Mouse (Mus musculus): ENCODE results near the gene Myo15b.

DNA sequence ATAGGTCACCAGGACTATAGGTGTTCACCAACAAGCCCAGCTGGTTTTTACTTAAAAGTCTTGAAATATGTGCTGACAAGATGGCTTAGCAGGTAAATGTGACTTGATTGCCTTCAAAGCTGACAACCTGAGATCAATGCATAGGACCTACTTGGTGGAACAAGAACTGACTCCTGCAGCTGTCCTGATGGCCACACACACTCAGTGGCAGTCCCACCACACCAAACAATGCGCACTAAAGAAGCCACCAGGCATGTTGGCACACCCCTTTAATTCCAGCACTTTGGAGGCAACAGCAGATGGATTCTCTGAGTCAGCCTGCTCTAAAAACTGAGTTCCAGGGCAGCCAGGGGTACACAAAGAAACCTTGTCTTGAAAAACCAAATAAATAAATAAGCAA, 63.8 kb downstream of the Myo15b start:
- no peak for TF ChIP-seq CTCF (IDR thresholded peaks at IDR 0.05; ENCODE audit: low read depth)
- TF ChIP-seq EP300 (IDR thresholded peaks at IDR 0.05; ENCODE audit: low read depth), result no peak

Measured in liver, embryonic 14.5 days (tissue).